Mouse (Mus musculus) embryonic fibroblast, embryonic 13.5 days (primary cell): ENCODE measurements at regions not wholly inside any gene's neighbourhood (a gene's known extent, or its start where the extent isn't known, plus 50 kb on each side); places are given as distances from the start of the nearest gene placed in this dataset.

Experiments
- H3K27ac ChIP-seq: 2 replicates; pipeline ENCODE4 v1.5.1; 2012; ENCODE audit warnings: low read length, control low read depth, inconsistent platforms; ENCODE audit not compliant: insufficient read depth
- H3K4me1 ChIP-seq: 2 replicates; pipeline ENCODE4 v1.6.1; 2011; ENCODE audit warnings: low read length; ENCODE audit not compliant: control insufficient read depth, insufficient read depth
- H3K4me3 ChIP-seq: 2 replicates; pipeline ENCODE4 v1.5.1; 2011; ENCODE audit warnings: mild to moderate bottlenecking, control low read depth, low read length; ENCODE audit not compliant: insufficient read depth
- CTCF ChIP-seq: IDR thresholded peaks from 2 replicates; pipeline ENCODE4 v1.5.1; 2011; ENCODE audit warnings: mild to moderate bottlenecking, control low read depth, low read length, moderate library complexity, borderline replicate concordance; ENCODE audit not compliant: insufficient read depth
- POLR2A ChIP-seq: IDR thresholded peaks from 2 replicates; pipeline ENCODE4 v1.6.1; 2011; ENCODE audit warnings: low read depth, mild to moderate bottlenecking, control low read depth, low read length, moderate library complexity

DNA sequence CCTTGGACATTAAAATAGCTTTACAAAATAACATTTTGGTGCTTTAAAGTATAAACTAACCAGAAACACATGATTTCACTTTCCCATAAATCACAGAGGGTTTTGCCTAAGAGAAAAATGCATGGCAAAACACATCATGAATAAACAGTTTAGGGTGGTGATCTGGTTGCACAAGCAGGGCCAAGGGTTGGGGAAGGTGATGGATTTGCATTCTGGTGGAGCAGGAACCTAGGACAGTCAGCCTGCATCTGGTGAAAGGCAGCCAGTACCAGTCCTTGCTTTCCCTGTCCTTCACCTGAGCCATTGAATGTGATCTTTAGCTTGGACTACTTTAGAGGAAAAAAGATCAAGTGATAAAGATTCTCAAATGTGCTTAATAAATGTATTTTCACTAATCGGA is 138.1 kb downstream of the Fgf9 start:
- H3K27ac ChIP-seq, result no peak overlapping the region
- no peaks in the 10 kb centered on the region for H3K4me1 ChIP-seq
- TF ChIP-seq CTCF (no peak), POLR2A (no peak)
- no peak overlapping the region for H3K4me3 ChIP-seq

DNA sequence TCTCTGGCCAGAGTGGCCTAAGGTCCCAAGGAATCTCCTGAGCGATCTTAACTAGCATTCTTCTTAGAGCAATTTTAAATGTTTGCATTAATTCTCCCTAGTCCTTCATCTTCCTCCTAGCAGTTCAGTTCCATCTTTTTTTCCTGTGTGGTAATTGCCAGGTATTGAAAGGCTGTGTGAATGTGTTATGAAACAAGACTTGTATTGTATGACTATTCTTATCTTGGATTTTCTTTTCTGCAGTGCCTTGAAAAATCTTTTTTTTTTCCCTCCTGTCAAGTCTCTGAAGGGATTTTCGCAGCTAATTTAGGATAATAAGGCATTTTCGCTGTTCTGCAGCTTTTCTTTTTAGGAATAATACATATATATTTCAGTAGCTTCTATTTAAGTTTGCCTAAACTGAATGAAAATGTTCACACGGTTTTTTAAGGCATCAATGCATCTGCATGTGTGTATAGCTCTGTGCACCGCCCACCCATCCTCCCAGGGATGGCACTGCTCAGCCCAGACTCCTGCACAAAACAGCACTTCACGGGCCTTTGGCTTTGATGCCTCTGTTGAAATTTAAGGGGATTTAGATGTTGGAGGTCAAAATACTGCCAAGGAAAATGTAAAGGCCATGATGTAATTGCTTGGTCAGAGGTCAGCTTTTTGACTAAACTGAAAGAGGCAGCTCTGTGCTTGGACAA is 132.4 kb downstream of the Fgf9 start:
- Histone ChIP-seq H3K27ac (no peak overlapping the region), H3K4me1 (no peaks in the 10 kb centered on the region), H3K4me3 (no peak overlapping the region)
- TF ChIP-seq POLR2A, result no peak
- TF ChIP-seq CTCF, result no peak

DNA sequence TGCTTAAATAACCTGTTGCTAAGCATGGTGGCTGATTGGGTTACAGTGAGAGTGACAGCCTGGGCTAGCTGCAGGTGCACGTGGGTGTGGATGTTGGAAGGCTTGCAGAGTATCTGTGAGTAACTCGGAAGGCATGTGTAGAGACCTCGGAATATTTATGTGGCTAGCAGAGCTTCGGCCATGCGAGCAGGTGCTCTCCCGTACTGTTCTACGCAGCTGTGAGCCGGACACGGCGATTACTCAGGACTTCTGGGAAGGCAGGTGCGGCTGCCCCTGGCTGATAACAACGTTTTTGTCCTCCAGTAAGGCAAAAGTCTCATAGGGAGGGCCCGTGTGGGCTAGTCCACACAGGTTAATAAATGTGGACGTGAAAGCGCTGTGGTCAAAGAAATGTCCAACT is 119.6 kb downstream of the Fgf9 start:
- H3K27ac ChIP-seq, result no peak overlapping the region
- no peaks in the 10 kb centered on the region for H3K4me1 ChIP-seq
- TF ChIP-seq CTCF, result no peak
- no peak for TF ChIP-seq POLR2A
- H3K4me3 ChIP-seq, result no peak overlapping the region

DNA sequence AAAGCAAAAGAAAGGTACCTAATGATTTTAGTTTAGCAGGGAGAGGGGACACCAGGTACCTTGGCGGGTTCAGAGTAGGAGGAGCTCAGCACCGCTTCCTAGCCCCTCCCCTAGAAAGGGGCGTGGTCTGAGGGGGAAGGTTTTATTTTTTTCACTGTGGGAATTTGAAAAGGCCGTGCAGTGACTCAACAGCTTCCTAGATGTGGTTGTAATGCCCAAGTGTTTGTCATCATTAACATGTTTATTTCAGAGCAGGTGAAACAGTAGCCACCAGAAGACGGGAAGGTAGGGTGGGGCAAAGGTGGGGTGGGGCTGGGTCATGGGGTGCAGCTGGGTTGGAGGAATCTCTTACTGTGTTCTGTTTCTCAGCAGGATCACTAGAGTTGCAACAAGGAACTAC is 112.5 kb downstream of the Fgf9 start:
- Histone ChIP-seq H3K4me3 (no peak overlapping the region), H3K27ac (no peak overlapping the region), H3K4me1 (no peaks in the 10 kb centered on the region)
- TF ChIP-seq POLR2A (no peak), CTCF (no peak)

DNA sequence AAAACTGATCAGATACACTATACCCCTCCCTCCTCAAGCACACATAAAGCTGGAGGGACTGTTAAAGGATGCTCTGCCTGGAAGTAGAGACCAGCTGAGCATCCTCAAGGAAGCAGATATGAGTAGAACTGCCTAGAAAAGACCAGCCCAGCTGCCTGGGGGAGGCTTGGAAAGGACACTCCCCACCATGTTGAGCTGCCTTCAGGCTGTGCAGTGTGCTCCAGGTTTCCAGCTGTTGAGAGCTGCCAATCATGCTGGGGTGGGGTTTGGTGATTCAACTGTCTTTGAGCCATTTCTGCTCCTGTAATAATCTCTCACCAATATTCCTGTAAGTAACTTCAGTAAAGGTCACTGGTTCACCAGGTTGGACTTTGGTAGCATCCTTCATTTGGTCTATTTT is 110.4 kb downstream of the Fgf9 start:
- TF ChIP-seq POLR2A, result no peak
- no peak for TF ChIP-seq CTCF
- H3K4me3 ChIP-seq, result no peak overlapping the region
- no peak overlapping the region for H3K27ac ChIP-seq
- no peaks in the 10 kb centered on the region for H3K4me1 ChIP-seq

DNA sequence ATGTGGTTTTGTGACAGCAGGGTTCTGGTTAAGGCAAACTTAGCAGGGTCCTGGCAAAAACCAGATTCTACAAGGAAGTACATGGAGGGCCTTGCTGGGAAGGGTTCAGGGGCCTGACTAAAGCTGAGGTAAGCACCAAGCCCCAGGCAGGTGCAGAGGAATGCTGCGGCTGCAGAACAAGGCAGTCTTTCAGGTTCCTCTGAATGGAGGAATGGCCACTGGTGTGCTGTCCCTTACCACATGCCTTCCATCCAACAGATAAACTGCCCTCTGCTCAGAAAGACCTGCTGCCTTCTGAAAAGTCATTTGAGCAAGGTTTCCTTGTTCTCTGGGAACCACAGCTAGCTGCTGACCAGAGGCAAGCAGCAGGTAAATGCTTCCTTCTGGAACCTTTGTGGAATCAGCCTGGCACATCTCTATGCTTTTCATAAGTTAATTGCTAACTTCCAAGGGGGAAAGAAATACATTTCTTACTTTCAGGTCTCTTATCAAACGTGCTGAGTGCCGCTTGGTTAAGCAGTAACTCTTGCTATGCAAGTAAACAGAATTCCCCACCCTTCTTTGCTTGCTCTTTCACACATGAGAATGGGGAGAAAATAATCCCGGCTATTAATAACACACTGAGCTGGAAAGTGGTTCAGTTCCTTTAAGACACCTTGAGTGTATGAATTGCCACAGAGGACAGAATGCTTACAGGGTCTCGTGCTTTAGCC is 105.5 kb downstream of the Fgf9 start:
- TF ChIP-seq POLR2A (no peak), CTCF (no peak)
- H3K4me1 ChIP-seq, result no peaks in the 10 kb centered on the region
- H3K27ac ChIP-seq, result no peak overlapping the region
- H3K4me3 ChIP-seq, result no peak overlapping the region

DNA sequence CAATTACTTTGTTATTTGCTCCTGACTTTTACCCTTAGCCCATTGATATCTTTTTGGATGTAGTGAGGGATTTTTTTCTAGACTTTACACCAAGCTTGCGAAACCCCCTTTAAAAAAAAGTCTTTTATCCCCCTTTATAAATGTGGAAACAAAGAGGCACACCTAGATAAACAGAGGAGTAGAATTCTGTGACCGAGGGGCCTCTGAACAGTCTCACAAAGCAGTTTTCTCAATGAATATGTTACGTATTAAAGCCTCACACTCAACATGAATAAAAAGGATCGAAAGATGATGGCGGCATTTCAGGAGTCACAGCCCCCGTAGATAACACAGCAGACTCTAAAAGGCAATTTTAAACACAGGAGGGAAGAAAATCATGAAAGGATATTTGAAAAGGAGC is 104.2 kb downstream of the Fgf9 start:
- no peak overlapping the region for H3K4me3 ChIP-seq
- H3K4me1 ChIP-seq, result no peaks in the 10 kb centered on the region
- H3K27ac ChIP-seq, result no peak overlapping the region
- TF ChIP-seq CTCF (no peak), POLR2A (no peak)

DNA sequence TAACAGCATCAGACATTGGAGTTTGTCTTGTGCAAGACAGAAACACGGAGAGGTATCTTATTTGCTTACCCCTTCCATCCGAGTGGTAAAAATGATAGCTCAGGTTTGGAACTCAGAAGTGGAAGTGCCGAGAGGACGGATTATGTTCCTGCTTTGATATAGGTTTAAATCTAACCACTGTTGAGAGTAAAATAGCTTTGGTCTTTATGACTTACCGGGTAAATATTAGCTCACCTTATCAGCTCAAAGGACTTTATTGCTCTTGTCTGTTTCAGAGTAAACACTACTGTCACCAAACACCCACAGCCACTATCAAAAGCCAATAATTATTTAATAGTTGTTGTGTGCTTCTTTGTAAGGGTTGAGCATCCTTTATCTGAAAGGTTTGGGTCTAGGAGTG is 98.6 kb downstream of the Fgf9 start:
- no peak for TF ChIP-seq CTCF
- TF ChIP-seq POLR2A, result no peak
- no peak overlapping the region for H3K4me3 ChIP-seq

More for the DNA sequence above, 98.6 kb downstream of the Fgf9 start:
- Histone ChIP-seq H3K4me1 (no peaks in the 10 kb centered on the region), H3K27ac (no peak overlapping the region)
